Mouse (Mus musculus) T-cell, adult 2 months (primary cell): ENCODE measurements at regions not wholly inside any gene's neighbourhood (a gene's known extent, or its start where the extent isn't known, plus 50 kb on each side); places are given as distances from the start of the nearest gene placed in this dataset.

ENCODE experiments used
- DNase-seq: peaks from one replicate; pipeline ENCODE4 v3.0.0; 2022; ENCODE audit warnings: low spot score

- peak; percentile 0 for DNase-seq
Measured at GRCm38 (mm10) chrY:89267946-89268345, 215.3 kb downstream of the Gm21294 start.
